Mouse (Mus musculus): Measurements from ENCODE around the gene Tmem39a.

DNA sequence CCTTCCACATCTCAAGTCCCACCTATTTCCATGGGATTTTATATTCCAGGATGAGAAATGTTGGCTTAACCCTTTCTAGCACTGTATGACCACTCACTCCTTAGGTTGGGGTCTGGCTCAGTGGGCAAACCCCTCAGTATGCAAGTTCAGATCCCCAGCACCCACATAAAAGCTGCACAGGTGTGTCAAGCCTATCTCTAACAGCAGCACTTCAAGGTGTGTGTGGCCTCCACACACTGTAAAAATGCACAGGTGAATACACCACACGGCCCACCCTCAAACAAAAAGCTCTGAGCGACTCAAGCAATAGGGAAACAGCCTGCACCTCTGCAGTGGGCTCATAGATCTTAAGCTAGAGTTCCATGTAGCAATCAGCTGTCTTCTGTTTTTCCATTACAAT lies 37.6 kb downstream of the Tmem39a start:
- no peak for TF ChIP-seq EP300 (IDR thresholded peaks at IDR 0.05)
- TF ChIP-seq CTCF (IDR thresholded peaks at IDR 0.05) = no peak

All from lung, postnatal 0 days (tissue).